Mouse (Mus musculus) kidney, postnatal 0 days (tissue): ENCODE data around the gene BC030870. TPM values are rescaled to one million over a fixed set of nuclear protein-coding genes. Genes with fewer than 3 reads are reported as not detected.

Experiments used
- ATAC-seq: fragments of 200-750 bp; cut with Nextera tagmentation; replicated peaks from 2 replicates; pipeline ENCODE4 v1.8.0; 2017; ENCODE audit warnings: low read depth, moderate number of reproducible peaks, moderate TSS enrichment, moderate library complexity; ENCODE audit not compliant: low FRiP score
- DNase-seq: peaks from one replicate; pipeline ENCODE4 v3.0.0-alpha.2; 2016; ENCODE audit warnings: low spot score
- H3K27ac ChIP-seq: fragments of 300-500 bp; sonication (generic); 2 replicates; pipeline ENCODE4 v1.5.1; 2014; ENCODE audit warnings: mild to moderate bottlenecking
- H3K27me3 ChIP-seq: fragments of 300-500 bp; sonication (generic); 2 replicates; pipeline ENCODE4 v1.6.1; 2014; ENCODE audit warnings: low read length, mixed read lengths; ENCODE audit not compliant: insufficient read depth
- H3K36me3 ChIP-seq: fragments of 300-500 bp; sonication (generic); 2 replicates; pipeline ENCODE4 v1.6.1; 2014; ENCODE audit warnings: low read length, mixed read lengths; ENCODE audit not compliant: insufficient read depth
- H3K4me1 ChIP-seq: fragments of 300-500 bp; sonication (generic); replicated peaks from 2 replicates; pipeline ENCODE4 v1.6.1; 2014; ENCODE audit warnings: antibody characterized with exemption, low read length, mixed read lengths; ENCODE audit not compliant: insufficient read depth
- H3K4me2 ChIP-seq: fragments of 300-500 bp; sonication (generic); 2 replicates; pipeline ENCODE4 v1.6.1; 2014; ENCODE audit warnings: mild to moderate bottlenecking, low read length, moderate library complexity, mixed read lengths
- H3K4me3 ChIP-seq: fragments of 300-500 bp; sonication (generic); replicated peaks from 2 replicates; pipeline ENCODE4 v1.5.1; 2014; ENCODE audit warnings: low read depth, low read length
- H3K9ac ChIP-seq: fragments of 300-500 bp; sonication (generic); 2 replicates; pipeline ENCODE4 v1.6.1; 2014; ENCODE audit warnings: low read depth, low read length
- H3K9me3 ChIP-seq: fragments of 300-500 bp; sonication (generic); replicated peaks from 2 replicates; pipeline ENCODE4 v1.6.1; 2016; ENCODE audit warnings: low read length, inconsistent platforms, mixed read lengths
- CTCF ChIP-seq: IDR thresholded peaks from 2 replicates; pipeline ENCODE4 v1.5.1; 2016; ENCODE audit warnings: antibody characterized with exemption, low read depth, mild to moderate bottlenecking, moderate library complexity
- WGBS: fragments of 180-500 bp; shearing (Covaris S2); extraction: QIAGEN DNeasy Blood & Tissue Kit; methylation state at CpG from one replicate; pipeline ENCODE4 v1.1.7; 2014; 5-methylcytosine and 5-hydroxymethylcytosine counted together
- polyA plus RNA-seq: library from polyadenylated mRNA; unstranded; fragments of >200 nt; fragmentation: Nextera tagmentation; extraction: Ambion mirVana; gene quantifications from 2 replicates; pipeline ENCODE4 v1.2.1, GENCODE M21; 2015

The BC030870 gene
- polyA plus RNA-seq, 1 experiment from 2014 or later = 0.29 TPM

DNA sequence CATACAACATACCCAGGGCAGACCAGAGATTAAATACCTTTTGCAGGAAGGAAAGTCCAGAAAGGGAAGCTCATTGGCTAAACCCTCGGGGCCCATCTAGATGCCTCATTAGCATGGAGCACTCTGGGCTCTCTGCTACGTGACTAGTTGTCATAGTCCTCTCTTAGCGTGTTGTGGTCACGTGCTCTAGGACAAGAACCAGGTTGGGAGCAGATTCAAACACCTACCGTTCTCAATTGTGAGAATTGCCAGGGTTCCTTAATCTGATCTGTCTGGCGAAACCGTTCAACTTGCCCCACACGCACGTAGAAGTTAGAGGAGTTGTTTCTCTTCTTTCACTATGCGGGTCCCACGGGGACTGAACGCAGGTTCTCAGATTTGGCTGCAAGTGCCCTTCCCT, 41.2 kb downstream of the BC030870 start:
- ATAC-seq = no peak
- Histone ChIP-seq H3K4me1 (no peaks in the 10 kb centered on the region), H3K36me3 (no peaks in the 10 kb centered on the region), H3K4me2 (no peak overlapping the region), H3K9me3 (no peaks in the 10 kb centered on the region), H3K9ac (no peak overlapping the region), H3K27ac (no peak overlapping the region), H3K4me3 (no peak overlapping the region), H3K27me3 (no peaks in the 10 kb centered on the region)
- 87% methylated on average over 12 of the region's 12 CpGs for WGBS
- no peak for DNase-seq
- TF ChIP-seq CTCF = no peak

GRCm38 (mm10) chr8:65087711-65088110, 41.7 kb downstream of the BC030870 start:
- Histone ChIP-seq H3K4me3 (no peak overlapping the region), H3K9me3 (no peaks in the 10 kb centered on the region), H3K4me1 (no peaks in the 10 kb centered on the region), H3K27me3 (no peaks in the 10 kb centered on the region), H3K27ac (no peak overlapping the region), H3K9ac (no peak overlapping the region), H3K4me2 (no peak overlapping the region), H3K36me3 (no peaks in the 10 kb centered on the region)
- ATAC-seq = no peak
- no peak for DNase-seq
- no peak for TF ChIP-seq CTCF
- 55% methylated on average over 8 of the region's 8 CpGs for WGBS

- ATAC-seq (no peak), DNase-seq (no peak)
- no peaks in the 10 kb centered on the region for H3K27me3 ChIP-seq
- H3K27ac ChIP-seq = no peak overlapping the region
- H3K4me2 ChIP-seq = no peak overlapping the region
- no peaks in the 10 kb centered on the region for H3K9me3 ChIP-seq
- H3K4me1 ChIP-seq = no peaks in the 10 kb centered on the region
- no peak overlapping the region for H3K4me3 ChIP-seq
- peak; percentile 46 for TF ChIP-seq CTCF
- WGBS = 77% methylated on average over 2 of the region's 2 CpGs
- no peaks in the 10 kb centered on the region for H3K36me3 ChIP-seq
- no peak overlapping the region for H3K9ac ChIP-seq
These were observed 43.7 kb downstream of the BC030870 start for GRCm38 (mm10) chr8:65085680-65086079.

- no peaks in the 10 kb centered on the region for H3K36me3 ChIP-seq
- no peak overlapping the region for H3K4me2 ChIP-seq
- DNase-seq = no peak
- no peak for TF ChIP-seq CTCF
- no peaks in the 10 kb centered on the region for H3K9me3 ChIP-seq
- H3K9ac ChIP-seq = no peak overlapping the region
- no peak overlapping the region for H3K27ac ChIP-seq
- H3K4me1 ChIP-seq = no peaks in the 10 kb centered on the region
- no peaks in the 10 kb centered on the region for H3K27me3 ChIP-seq
- 69% methylated on average over 9 of the region's 9 CpGs for WGBS
- no peak for ATAC-seq
- no peak overlapping the region for H3K4me3 ChIP-seq
These were observed 48.6 kb downstream of the BC030870 start for GRCm38 (mm10) chr8:65080731-65081130.

GRCm38 (mm10) chr8:65074733-65075132, 54.6 kb downstream of the BC030870 start, which contains the start of gene Gm10663:
Gene Gm10663 (plus strand): TSS chr8:65075033.
- no peaks in the 10 kb centered on the region for H3K9me3 ChIP-seq
- no peak for DNase-seq
- no peaks in the 10 kb centered on the region for H3K4me1 ChIP-seq
- H3K9ac ChIP-seq = no peak within 1 kb of the TSS
- no peaks in the 10 kb centered on the region for H3K36me3 ChIP-seq
- 92% methylated on average over 2 of the region's 2 CpGs for WGBS
- ATAC-seq = no peak
- H3K27me3 ChIP-seq = no peaks in the 10 kb centered on the region
- no peak for TF ChIP-seq CTCF
- no peak within 1 kb of the TSS for H3K4me2 ChIP-seq
- no peak within 1 kb of the TSS for H3K27ac ChIP-seq
- H3K4me3 ChIP-seq = no peak within 1 kb of the TSS

GRCm38 (mm10) chr8:65070996-65071395, 58.4 kb downstream of the BC030870 start:
- Histone ChIP-seq H3K27me3 (no peaks in the 10 kb centered on the region), H3K4me3 (no peak overlapping the region), H3K4me1 (no peaks in the 10 kb centered on the region), H3K4me2 (no peak overlapping the region), H3K36me3 (no peaks in the 10 kb centered on the region), H3K9ac (no peak overlapping the region), H3K27ac (peak overlapping the region; percentile 31; the same call in 1 of the 2 replicates), H3K9me3 (no peaks in the 10 kb centered on the region)
- peak; percentile 71 for DNase-seq
- no peak for TF ChIP-seq CTCF
- WGBS = 30% methylated on average over 4 of the region's 4 CpGs
- ATAC-seq = no peak; the same call in 1 of the 2 replicates

GRCm38 (mm10) chr8:65068473-65068819, 60.9 kb downstream of the BC030870 start:
- 84% methylated on average over 4 of the region's 4 CpGs for WGBS
- Histone ChIP-seq H3K9ac (no peak overlapping the region), H3K36me3 (no peaks in the 10 kb centered on the region), H3K9me3 (no peaks in the 10 kb centered on the region), H3K4me1 (no peaks in the 10 kb centered on the region), H3K4me2 (no peak overlapping the region), H3K27ac (no peak overlapping the region), H3K4me3 (no peak overlapping the region), H3K27me3 (no peaks in the 10 kb centered on the region)
- ATAC-seq (no peak), DNase-seq (no peak)
- no peak for TF ChIP-seq CTCF
